Mouse (Mus musculus) lung, embryonic 16.5 days (tissue): ENCODE measurements around the gene Ulk1. TPM values are rescaled to one million over a fixed set of nuclear protein-coding genes. Genes with fewer than 3 reads are reported as not detected.

Source experiments
- polyA plus RNA-seq: library from polyadenylated mRNA; unstranded; fragments of >200 nt; fragmentation: Nextera tagmentation; extraction: Ambion mirVana; gene quantifications from 2 replicates; pipeline ENCODE4 v1.2.1, GENCODE M21; 2015

Gene Ulk1
- polyA plus RNA-seq, 1 experiment from 2014 or later, result 13.1 TPM

Other genes starting within 250 kb of the Ulk1 start
- 47.0 and 51.2 TPM in 2 replicates for gene Noc4l, start 156.7 kb downstream of the Ulk1 start, polyA plus RNA-seq
- gene Ddx51, start 156.6 kb downstream of the Ulk1 start, polyA plus RNA-seq, result 15.0 and 17.5 TPM in 2 replicates
- 41.8 and 46.3 TPM in 2 replicates for gene Ep400, start 39.4 kb downstream of the Ulk1 start, polyA plus RNA-seq
- gene Pus1, start 29.4 kb downstream of the Ulk1 start, polyA plus RNA-seq, result 25.2 and 27.8 TPM in 2 replicates
- 28.1 and 33.1 TPM in 2 replicates for gene Hscb, start 29.7 kb upstream of the Ulk1 start, polyA plus RNA-seq
- 32.1 and 34.2 TPM in 2 replicates for gene Chek2, start 29.9 kb upstream of the Ulk1 start, polyA plus RNA-seq
- 8.4 and 8.7 TPM in 2 replicates for gene Ttc28, start 69.7 kb upstream of the Ulk1 start, polyA plus RNA-seq